Mouse (Mus musculus) hematopoietic stem cell, adult 5-6 weeks (primary cell): Measurements from ENCODE around the gene H6pd. TPM values are rescaled to one million over a fixed set of nuclear protein-coding genes. Genes with fewer than 3 reads are reported as not detected.

ENCODE experiments used
- ATAC-seq, 2 experiments: fragments of 125-278 bp in 1 of 2; replicated peaks in 1 of 2; 2 replicates each; pipeline ENCODE4 v1.8.0; 2016 to 2017; ENCODE audit warnings: inconsistent platforms in 2 of 2, mild to moderate bottlenecking in 2 of 2, moderate number of reproducible peaks in 2 of 2, low read depth in 1 of 2, moderate TSS enrichment in 1 of 2; ENCODE audit not compliant: low FRiP score in 2 of 2, poor library complexity in 2 of 2, severe bottlenecking in 2 of 2, insufficient read depth in 1 of 2, low TSS enrichment in 1 of 2
- total RNA-seq: library from RNA; stranded (forward); fragments of 172-1452, 232-1000 nt; gene quantifications from 2 replicates; pipeline ENCODE4 v1.2.3, GENCODE M21; 2017

H6pd gene
- total RNA-seq, 1 experiment from 2014 or later, result 26.6 TPM

DNA sequence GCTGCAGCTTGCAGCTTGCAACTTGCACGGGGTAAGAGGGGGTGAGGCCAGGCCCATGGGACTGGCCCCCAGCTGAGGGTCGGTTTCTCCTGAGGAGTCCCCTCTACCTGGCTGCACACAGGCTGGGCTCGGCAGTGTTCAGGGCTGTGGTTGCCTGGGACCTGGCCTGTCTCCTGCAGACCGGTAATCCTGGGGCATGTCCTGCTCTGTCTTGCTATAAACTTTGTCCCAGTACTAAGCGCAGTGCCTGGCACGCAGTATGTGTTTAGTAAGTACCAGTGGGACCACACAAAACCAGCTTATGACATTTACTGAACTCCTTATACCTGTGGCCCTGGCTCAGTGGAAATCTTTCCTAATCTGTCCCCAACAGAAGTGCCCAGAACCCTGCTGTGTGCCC is 43.2 kb downstream of the H6pd start:
- no peak; a peak in 1 of 4 replicates for ATAC-seq

DNA sequence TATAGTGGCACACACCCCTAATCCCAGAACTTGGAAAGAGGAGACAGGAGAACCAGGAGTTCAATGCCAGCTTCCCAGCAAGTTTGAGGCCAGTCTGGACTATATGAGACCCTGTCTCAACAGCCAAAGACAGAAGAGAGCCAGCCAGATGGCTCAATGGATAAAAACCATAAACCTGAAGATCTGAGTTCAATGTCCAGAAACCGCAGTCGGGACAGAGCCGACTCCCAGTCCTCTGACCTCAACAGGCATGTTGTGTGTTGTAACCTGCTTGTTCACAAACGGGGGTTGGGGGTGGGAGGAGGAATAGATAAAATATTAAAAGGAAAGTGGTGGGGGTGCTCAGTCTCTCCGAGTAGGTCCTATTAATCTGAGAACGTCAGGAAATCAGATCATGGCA is 43.6 kb downstream of the H6pd start:
- no peak for ATAC-seq

DNA sequence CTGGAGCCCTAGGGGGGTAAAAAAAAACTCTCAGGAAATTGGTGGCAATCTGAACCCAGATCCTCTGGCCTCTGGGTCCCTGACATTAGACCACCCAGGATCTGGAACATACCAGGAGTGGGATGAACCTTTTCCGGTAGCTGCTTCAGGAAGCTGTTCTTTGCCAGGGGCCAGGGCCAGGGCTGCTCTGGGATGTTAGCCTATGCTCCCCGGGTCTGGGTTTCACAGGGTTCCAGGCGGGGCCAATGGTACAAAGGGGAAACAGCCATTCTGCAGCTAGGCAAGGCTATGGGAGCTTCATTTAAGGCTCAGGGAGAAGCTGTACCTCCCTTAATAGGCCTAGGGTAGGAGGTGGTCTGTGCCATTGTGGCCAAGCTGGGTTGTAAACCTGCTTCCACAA is 44.1 kb downstream of the H6pd start:
- no peak for ATAC-seq

DNA sequence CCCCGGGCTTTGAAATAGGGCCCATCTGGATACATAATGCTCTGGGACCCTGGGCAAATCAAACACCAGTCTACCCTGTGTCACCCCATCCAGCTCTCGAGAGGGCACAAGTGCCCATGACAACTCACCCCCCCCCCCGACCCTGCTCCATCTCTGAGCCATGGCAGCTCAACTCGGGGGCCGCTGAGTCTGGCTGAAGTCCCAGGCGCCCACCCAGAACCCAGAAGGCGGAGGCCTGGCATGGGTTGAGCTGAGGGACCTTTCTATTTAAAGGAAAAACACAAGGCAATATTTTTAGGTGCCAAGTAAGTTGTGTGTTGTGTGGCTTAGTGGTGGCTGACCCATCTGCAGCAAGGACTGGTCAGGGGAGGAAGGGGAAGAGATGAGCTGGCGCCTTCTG is 44.5 kb downstream of the H6pd start:
- ATAC-seq, result no peak

DNA sequence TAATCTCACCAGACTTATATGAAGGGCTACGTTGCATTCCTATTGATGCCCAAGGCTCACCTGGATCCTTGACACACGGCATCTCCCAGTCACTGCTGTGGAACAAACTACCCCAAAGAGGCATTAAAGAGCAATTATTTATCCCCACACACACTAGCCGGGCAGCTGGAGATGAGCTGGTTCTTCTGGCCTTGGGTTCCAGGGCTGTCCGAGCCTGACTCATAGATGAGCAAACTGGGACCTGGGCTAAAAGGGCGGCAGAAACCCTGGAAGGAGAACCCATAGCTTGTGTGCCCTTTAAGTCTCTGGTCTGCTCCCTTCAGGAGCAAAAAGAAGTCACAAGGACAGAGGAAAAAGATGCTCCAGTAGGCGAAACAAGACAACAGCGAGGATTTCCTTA is 48.4 kb downstream of the H6pd start:
- ATAC-seq, result no peak

DNA sequence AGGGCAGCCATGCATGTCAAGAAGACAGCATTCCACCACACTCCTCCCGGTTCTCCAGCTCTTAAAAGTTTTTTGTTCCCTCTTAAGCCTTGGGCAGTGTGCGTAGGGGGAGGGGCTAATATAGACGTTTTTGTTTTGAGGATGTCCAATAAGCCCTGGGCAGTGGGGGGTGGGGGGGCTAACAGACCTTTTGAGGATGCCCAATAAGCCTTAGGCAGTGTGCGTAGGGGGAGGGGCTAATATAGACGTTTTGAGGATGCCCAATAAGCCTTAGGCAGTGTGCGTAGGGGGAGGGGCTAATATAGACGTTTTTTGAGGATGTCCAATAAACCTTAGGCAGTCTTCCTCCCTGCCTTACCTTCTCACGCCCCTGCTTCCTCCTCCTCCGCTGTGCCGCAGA is 49.0 kb downstream of the H6pd start:
- ATAC-seq, result no peak

DNA sequence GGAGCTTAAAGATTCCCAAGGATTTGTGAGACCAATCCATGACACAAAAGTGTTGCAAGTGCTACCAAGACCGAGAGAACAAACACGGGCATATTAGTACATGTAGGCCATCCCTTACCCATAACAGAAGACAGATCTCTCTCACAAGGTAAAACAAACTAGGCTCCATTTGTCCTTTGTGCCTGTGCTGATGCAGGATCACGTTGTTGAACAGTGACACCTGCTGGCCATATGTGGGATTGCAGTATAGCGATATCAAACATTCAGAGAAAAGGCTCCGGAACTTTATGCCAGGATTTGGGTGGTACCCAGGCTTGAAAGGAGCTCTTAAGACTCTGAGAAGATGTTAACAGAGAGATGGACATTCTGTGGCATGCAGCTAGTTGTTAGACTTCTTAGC is 50.3 kb downstream of the H6pd start:
- ATAC-seq, result peak in 1 of 2 experiments; percentile 23; a peak in 1 of 4 replicates

DNA sequence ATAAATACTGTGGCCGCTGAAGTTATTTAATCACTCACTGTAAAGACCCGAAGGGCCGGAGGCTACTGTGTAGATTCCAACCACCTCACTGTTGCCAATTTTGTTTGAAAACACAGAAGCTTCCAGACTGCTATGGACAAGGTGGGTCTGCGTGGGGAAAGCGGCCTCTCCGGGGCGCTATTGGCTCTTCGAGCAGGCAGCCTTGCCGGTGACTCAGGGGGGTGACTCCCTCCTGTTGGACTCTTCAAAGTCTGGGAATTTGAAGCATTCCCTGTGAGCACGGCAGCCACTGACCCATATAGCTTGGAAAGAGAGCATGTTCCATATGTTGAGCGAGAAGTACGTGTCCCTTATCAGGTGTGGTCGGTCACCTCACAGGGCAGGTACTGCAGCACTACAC is 52.8 kb downstream of the H6pd start:
- no peak for ATAC-seq

DNA sequence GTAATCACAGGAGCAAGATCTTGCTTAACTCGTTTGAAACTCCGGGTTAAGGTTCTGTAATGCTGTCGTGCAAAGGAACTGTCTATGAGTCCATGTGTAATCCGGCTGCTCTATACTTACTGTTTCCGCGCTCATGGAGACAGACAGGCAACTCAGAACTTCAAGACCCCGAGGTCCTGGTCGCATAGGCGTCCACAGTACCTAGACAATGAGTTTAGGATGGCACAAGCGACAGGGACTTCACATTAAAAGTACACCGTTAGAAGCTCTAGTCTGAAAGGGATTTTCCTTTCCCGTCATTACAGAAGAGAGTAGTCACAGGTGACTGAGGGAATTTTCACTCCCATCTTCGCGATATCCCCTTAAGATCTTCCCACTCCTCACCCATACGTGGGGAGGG is 53.2 kb downstream of the H6pd start:
- no peak; a peak in 1 of 4 replicates for ATAC-seq

DNA sequence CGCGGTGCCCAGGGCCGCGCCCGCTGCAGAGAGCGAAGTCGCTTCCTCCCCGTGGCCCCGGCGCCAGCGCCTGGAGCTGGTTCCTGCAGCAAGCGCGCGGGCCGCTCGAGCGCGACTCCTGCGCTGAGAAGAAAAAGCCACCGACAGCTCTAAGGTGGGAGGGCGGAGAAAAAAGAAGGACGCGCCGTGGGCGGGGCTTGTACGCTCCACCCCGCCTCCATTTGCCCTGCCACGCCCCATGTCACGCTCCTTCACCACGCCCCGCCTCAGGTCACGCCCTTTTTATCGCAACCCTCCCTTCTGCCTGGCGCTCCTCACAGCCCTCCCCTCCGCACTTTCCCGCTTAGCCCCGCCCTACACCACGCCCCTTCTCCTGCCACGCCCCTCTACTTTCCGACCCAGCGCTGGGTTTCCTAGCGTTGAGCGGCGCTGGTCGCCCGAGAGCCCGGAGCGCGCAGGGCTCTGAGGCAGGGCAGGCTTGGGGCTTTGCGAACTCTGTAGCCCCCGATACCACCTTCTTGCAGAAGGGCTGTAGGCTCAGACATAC is 53.9 kb downstream of the H6pd start, which contains the start of gene Spsb1:
Gene Spsb1 (minus strand): TSS at position 151 of the 547 bp plus-strand sequence.
- ATAC-seq, result peak; percentile 92 to 94

DNA sequence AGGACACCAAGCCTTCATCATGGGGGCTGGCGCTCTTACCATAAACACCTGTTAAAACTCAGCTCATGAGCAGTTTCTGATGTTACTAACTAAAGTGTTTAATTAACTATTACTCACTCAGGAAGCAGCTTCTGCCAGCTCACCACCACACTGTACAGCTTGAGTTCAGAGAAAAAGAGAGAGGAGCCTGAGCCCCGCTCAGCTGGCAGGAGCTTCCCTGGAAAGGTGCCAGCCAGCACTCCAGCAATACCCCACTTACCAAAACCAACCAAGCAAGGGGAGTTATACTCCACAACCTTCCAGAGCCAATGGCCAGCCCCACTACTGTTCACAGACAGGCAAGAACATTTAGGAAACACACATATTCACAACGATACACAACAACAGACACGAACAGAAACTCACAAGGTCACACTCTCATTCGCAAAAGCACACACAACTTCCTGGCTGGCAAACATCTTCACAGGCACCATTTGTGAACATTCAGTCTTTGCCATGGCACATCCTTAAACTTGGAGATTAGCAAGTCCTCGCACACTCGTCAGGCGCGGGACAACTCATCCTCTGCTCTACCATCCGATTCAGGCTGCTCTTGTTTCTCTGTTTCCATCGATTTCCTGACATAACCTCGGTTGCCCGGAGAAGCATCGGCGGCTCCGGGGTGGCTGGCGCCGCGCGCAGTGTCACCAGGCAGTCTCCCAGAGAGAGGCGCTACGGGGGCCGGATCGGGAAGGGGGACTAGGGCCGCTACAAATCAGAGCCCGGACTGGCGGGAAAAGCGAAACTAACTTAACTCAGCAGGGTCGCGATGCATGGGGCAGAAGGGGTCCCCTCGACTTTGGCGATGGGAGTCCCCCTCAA is 55.0 kb downstream of the H6pd start:
- no peak for ATAC-seq

DNA sequence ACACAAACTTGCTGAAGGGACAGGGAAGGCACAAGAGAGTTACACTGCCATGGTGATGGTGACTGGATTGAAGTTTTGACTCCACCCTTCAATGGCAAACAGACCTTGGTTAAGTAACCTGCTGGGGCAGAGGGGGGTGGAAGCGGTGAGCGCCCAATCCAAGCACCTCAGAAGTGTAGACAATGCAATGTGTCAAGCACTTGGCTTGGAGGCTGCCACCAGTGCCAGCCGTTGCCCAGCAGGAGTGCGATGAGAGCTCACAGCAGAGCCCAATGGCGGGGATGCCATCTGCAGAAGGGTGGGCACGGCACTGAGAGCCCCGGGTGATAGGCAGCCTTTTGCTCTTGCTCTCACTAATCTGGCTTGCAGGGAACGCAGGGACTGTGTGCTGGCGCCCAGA is 56.6 kb downstream of the H6pd start:
- ATAC-seq, result no peak

DNA sequence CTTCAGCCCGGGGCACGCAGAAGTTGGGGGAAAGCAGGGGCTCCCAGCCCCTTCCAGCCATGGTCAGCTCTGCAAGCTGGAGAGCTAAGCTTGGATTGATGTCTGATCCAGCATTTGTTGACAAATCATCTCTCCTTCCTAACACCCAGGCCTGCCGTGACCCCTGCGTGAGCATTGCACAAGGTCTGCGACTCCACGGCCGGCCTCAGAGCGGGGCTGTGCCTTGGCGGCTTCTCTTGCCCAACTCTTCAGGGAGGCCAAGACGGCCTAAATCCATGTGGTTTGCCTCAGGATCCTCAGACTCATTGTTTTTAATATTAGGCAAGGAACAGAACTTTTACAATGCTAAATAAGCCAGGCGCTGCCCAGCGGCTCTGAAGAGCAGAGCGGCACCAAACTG is 57.6 kb downstream of the H6pd start:
- ATAC-seq, result no peak

DNA sequence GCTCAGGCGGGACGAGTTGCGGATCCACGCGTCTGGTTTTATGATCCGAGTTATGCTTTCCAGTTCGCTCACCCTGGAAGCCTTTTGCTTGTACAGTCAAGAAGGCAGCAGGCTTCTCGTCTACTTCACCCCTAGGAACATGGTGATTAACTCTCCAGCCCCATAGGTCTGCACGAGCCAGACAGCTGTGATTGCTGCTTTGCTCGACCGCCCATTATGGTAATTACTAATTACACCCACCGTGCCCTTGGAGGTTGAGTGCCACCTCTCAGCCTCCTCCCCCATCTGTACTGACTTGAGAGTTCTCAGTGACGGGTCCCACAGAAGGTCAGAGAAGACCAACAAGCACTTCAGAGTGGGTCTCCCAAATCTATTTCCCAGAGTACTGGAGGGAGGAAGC is 59.1 kb downstream of the H6pd start:
- no peak for ATAC-seq

DNA sequence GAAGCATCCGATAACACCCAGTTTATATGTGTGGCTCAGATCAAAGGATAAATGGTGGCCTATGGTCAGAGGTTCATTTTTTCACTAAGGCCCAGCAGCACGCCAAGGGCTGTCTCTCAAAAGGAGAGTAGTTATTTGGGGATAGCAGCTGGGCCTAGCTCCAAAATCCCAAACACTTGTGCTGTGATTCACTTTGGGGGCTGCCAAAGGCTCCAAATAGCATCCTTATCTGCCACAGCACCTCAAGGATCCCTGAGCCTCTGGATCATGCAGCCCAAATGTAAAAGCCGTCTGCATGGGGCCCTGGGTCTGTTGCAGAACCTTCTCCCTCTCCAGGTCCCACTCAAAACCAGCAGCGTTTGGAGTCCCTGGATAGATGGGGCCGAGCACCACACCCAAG is 60.7 kb downstream of the H6pd start:
- no peak for ATAC-seq

DNA sequence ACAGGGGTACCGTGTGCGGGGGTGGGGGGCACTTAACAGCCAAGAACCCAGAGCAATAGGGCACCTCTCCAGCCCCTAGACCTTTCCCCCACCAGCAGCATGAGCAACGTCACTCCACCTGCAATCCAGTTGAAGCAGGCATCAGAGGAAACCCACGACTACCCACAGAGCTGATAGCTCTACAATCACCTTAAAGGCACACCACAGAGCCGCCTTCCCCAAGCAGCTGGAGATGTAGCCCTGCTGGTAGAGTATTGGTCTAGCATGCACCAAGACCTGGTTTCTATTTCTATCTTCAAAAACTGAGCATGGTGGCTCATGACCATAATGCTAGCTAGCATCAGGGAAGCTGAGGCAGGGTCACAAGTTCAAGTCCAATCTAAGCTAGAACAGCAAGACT is 61.4 kb downstream of the H6pd start:
- no peak for ATAC-seq

DNA sequence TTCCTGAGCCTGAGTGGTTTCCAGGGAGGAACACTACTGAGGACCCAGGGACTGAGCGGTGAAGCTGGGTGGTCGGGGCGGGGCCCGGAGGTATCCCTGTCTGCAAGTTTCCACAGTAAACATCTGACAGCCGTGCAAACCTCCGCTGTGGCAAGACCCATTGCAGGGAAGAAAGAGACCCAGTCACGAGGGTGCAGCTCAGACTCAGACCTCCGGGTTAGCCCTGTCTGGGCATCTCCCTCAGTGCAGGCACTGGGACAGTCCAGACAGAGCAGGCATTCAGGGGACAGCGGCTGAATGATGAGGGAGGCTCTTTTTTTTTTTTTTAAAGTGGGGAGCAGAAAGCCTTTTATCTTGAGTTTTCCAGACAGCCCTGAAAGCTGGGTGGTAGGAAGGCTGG is 63.6 kb downstream of the H6pd start:
- ATAC-seq, result no peak

DNA sequence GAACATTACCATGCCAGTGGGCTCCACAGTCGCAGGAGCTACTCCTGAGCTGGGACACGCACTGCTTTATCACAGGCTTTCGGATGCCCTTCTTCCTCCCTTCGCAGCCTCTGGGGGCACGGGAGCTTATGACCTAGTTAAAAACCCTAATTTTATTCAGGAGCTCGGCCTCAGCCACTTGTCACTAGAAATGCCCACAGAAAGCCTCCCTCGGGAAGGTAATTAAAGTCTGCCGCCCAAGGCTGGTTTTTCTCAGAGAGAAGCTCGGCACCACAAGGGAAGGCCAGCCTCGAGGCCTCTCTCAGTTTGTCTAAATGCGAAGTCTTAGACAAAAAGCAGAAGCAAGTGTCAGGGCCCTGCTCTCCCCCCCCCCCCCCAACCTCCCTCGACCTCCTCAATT is 64.6 kb downstream of the H6pd start:
- ATAC-seq, result peak in 1 of 2 experiments; percentile 19; a peak in 1 of 4 replicates
